9 mouse cellular contexts compared by ENCODE assay signal in genomic region chr9:45546024-45546638, GRCm38 (mm10).
DNase-seq lines count a peak whose midpoint lies in the region; ATAC-seq and TF ChIP-seq lines count a peak whose summit lies in the region.
"Had no signal": no experiment of that assay in that cellular context is flagged by ENCODE, and none has a peak within 500 bp of the region (broad histone marks: within the 10 kb centered on the region; RNA-seq: fewer than 3 reads in every experiment).

No protein-coding gene starts in this region.

- peaks cover 27% of the 10 kb centered on the region for H3K4me1 ChIP-seq in embryonic facial prominence, embryonic 10.5 days
- peaks cover 5% of the 10 kb centered on the region for H3K4me1 ChIP-seq in hindbrain, embryonic 11.5 days (replicated peaks; ENCODE audit: control insufficient read depth, insufficient read depth, low read length)
- peaks cover 17% of the 10 kb centered on the region; the same call in 1 of the 2 replicates for H3K4me1 ChIP-seq in midbrain, postnatal 0 days (ENCODE audit: insufficient read depth, low read length)
- H3K4me1 ChIP-seq in liver, embryonic 12.5 days, result no peaks in the 10 kb centered on the region

- no peak overlapping the region for H3K4me3 ChIP-seq in embryonic facial prominence, embryonic 10.5 days
- no peak overlapping the region for H3K4me3 ChIP-seq in hindbrain, embryonic 11.5 days (ENCODE audit: low read depth, low read length)
- H3K4me3 ChIP-seq in midbrain, postnatal 0 days (ENCODE audit: low read depth, low read length), result no peak overlapping the region
- no peak overlapping the region for H3K4me3 ChIP-seq in liver, embryonic 12.5 days

- H3K9me3 ChIP-seq in embryonic facial prominence, embryonic 10.5 days, result no peaks in the 10 kb centered on the region
- no peaks in the 10 kb centered on the region for H3K9me3 ChIP-seq in hindbrain, embryonic 11.5 days (ENCODE audit: control insufficient read depth, low read length)
- no peaks in the 10 kb centered on the region for H3K9me3 ChIP-seq in midbrain, postnatal 0 days (ENCODE audit: low read length)
- no peaks in the 10 kb centered on the region for H3K9me3 ChIP-seq in liver, embryonic 12.5 days (replicated peaks)

- peak; percentile 65 for DNase-seq in left cerebral cortex, adult 11 months (ENCODE audit: low spot score)
- no peak for DNase-seq in left cerebral cortex, postnatal 36 days (ENCODE audit: low spot score in 2 of 2)
- peak; percentile 46 for DNase-seq in embryonic facial prominence, embryonic 10.5 days (ENCODE audit: low spot score)
- DNase-seq in hindbrain, embryonic 11.5 days (ENCODE audit: low spot score), result peak; percentile 66
- peak; percentile 51 for DNase-seq in midbrain, postnatal 0 days (ENCODE audit: low spot score)
- no peak for DNase-seq in kidney, postnatal 25 days
- DNase-seq in B cell, adult 2 months, result no peak
- DNase-seq: lung, postnatal 4 days had no signal

- peaks cover 7% of the 10 kb centered on the region; the same call in 1 of the 2 replicates for H3K27me3 ChIP-seq in embryonic facial prominence, embryonic 10.5 days (replicated peaks; ENCODE audit: low read depth, poor library complexity, severe bottlenecking)
- no peaks in the 10 kb centered on the region for H3K27me3 ChIP-seq in hindbrain, embryonic 11.5 days (ENCODE audit: control insufficient read depth, insufficient read depth, low read length)
- no peaks in the 10 kb centered on the region for H3K27me3 ChIP-seq in midbrain, postnatal 0 days (ENCODE audit: insufficient read depth, low read length)
- H3K27me3 ChIP-seq in liver, embryonic 12.5 days (replicated peaks), result peaks cover 5% of the 10 kb centered on the region; the same call in 1 of the 2 replicates

- no peak overlapping the region for H3K4me2 ChIP-seq in hindbrain, embryonic 11.5 days (replicated peaks; ENCODE audit: low read depth, low read length)
- H3K4me2 ChIP-seq in midbrain, postnatal 0 days (ENCODE audit: low read depth, low read length, poor library complexity, severe bottlenecking), result no peak overlapping the region
- H3K4me2 ChIP-seq in liver, embryonic 12.5 days, result no peak overlapping the region

- H3K36me3 ChIP-seq in embryonic facial prominence, embryonic 10.5 days (replicated peaks), result no peaks in the 10 kb centered on the region
- no peaks in the 10 kb centered on the region for H3K36me3 ChIP-seq in hindbrain, embryonic 11.5 days (ENCODE audit: control insufficient read depth, insufficient read depth, low read length)
- H3K36me3 ChIP-seq in midbrain, postnatal 0 days (ENCODE audit: insufficient read depth, low read length), result no peaks in the 10 kb centered on the region
- no peaks in the 10 kb centered on the region for H3K36me3 ChIP-seq in liver, embryonic 12.5 days

- no peak for TF ChIP-seq CTCF in midbrain, postnatal 0 days (IDR thresholded peaks at IDR 0.05)

- peak overlapping the region; percentile 54 for H3K27ac ChIP-seq in embryonic facial prominence, embryonic 10.5 days (replicated peaks)
- peak overlapping the region; percentile 56 for H3K27ac ChIP-seq in hindbrain, embryonic 11.5 days (ENCODE audit: low read depth, low read length)
- 0 out of 2 replicates have a peak overlapping the region, but pooled peaks have one; percentile 32 for H3K27ac ChIP-seq in midbrain, postnatal 0 days (ENCODE audit: low read depth, low read length)
- H3K27ac ChIP-seq in liver, embryonic 12.5 days, result no peak overlapping the region

- WGBS in embryonic facial prominence, embryonic 10.5 days, result 57% methylated on average over 13 of the region's 13 CpGs
- WGBS in hindbrain, embryonic 11.5 days, result 61% methylated on average over 13 of the region's 13 CpGs
- WGBS in midbrain, postnatal 0 days, result 24% methylated on average over 13 of the region's 13 CpGs
- WGBS in liver, embryonic 12.5 days (ENCODE audit: insufficient replicate concordance), result 48% methylated on average over 13 of the region's 13 CpGs

- intact Hi-C loops in left cerebral cortex, postnatal 36 days (cut with DNase I), result no loop called here

- peak; percentile 78 for ATAC-seq in hindbrain, embryonic 11.5 days (ENCODE audit: low FRiP score)
- ATAC-seq in midbrain, postnatal 0 days (ENCODE audit: low FRiP score), result no peak
- ATAC-seq in liver, embryonic 12.5 days, result no peak

- H3K9ac ChIP-seq in hindbrain, embryonic 11.5 days (ENCODE audit: low read depth, low read length), result no peak overlapping the region
- no peak overlapping the region for H3K9ac ChIP-seq in midbrain, postnatal 0 days (replicated peaks; ENCODE audit: low read length, poor library complexity, severe bottlenecking)
- H3K9ac ChIP-seq in liver, embryonic 12.5 days, result no peak overlapping the region

Comparison
In these comparisons a context has a peak if more than half of its experiments do, and no peak if none do; other contexts are left out.
1. DNase-seq: peak in left cerebral cortex, adult 11 months (single experiment), embryonic facial prominence, embryonic 10.5 days (single experiment), hindbrain, embryonic 11.5 days (single experiment) and midbrain, postnatal 0 days (single experiment); none in left cerebral cortex, postnatal 36 days (0 of 2), kidney, postnatal 25 days (0 of 2) and B cell, adult 2 months (0 of 2).